Mouse (Mus musculus) heart, adult 2 months (tissue): ENCODE results near the gene Mis12.

Experiments used
- CTCF ChIP-seq: fragments of 200-600 bp; IDR thresholded peaks from 2 replicates; pipeline ENCODE4 v1.8.1; 2022; ENCODE audit warnings: antibody characterized with exemption, mild to moderate bottlenecking, moderate library complexity
- EP300 ChIP-seq: fragments of 200-500 bp; IDR thresholded peaks from 2 replicates; pipeline ENCODE4 v1.6.1; 2011; ENCODE audit warnings: low read depth, low read length, control low read depth; ENCODE audit not compliant: insufficient read depth
- POLR2A ChIP-seq: fragments of 200-500 bp; IDR thresholded peaks from 2 replicates; pipeline ENCODE4 v1.6.1; 2011; ENCODE audit warnings: mild to moderate bottlenecking, low read depth, low read length, control low read depth; ENCODE audit not compliant: insufficient read depth

- TF ChIP-seq CTCF: peak; percentile 38
- no peak for TF ChIP-seq POLR2A
- TF ChIP-seq EP300: no peak
These were observed 45.5 kb upstream of the Mis12 start for GRCm38 (mm10) chr11:70973947-70974346.
